Mouse (Mus musculus) stomach, embryonic 16.5 days (tissue): ENCODE measurements around the gene Ddx24. TPM values are rescaled to one million over a fixed set of nuclear protein-coding genes. Genes with fewer than 3 reads are reported as not detected.

Experiments
- ATAC-seq: fragments of 200-750 bp; cut with Nextera tagmentation; 2 replicates; pipeline ENCODE4 v1.8.0; 2017; ENCODE audit warnings: moderate number of reproducible peaks, moderate TSS enrichment; ENCODE audit not compliant: insufficient read depth, low FRiP score
- H3K27ac ChIP-seq: fragments of 300-500 bp; sonication (generic); 2 replicates; pipeline ENCODE4 v1.5.1; 2014; ENCODE audit warnings: low read length
- H3K27me3 ChIP-seq: fragments of 300-500 bp; sonication (generic); 2 replicates; pipeline ENCODE4 v1.6.1; 2014; ENCODE audit warnings: low read length, control low read depth, mixed read lengths; ENCODE audit not compliant: control insufficient read depth, insufficient read depth
- H3K36me3 ChIP-seq: fragments of 300-500 bp; sonication (generic); 2 replicates; pipeline ENCODE4 v1.6.1; 2014; ENCODE audit warnings: low read length; ENCODE audit not compliant: control insufficient read depth, insufficient read depth
- H3K4me1 ChIP-seq: fragments of 300-500 bp; sonication (generic); 2 replicates; pipeline ENCODE4 v1.6.1; 2014; ENCODE audit warnings: low read length, control low read depth, mixed read lengths; ENCODE audit not compliant: control insufficient read depth, insufficient read depth
- H3K4me2 ChIP-seq: fragments of 300-500 bp; sonication (generic); 2 replicates; pipeline ENCODE4 v1.6.1; 2014; ENCODE audit warnings: low read depth, low read length, mixed read lengths
- H3K4me3 ChIP-seq: fragments of 300-500 bp; sonication (generic); replicated peaks from 2 replicates; pipeline ENCODE4 v1.5.1; 2014; ENCODE audit warnings: mild to moderate bottlenecking, low read length
- H3K9ac ChIP-seq: fragments of 300-500 bp; sonication (generic); 2 replicates; pipeline ENCODE4 v1.6.1; 2014; ENCODE audit warnings: low read length
- H3K9me3 ChIP-seq: fragments of 300-500 bp; sonication (generic); replicated peaks from 2 replicates; pipeline ENCODE4 v1.6.1; 2016; ENCODE audit warnings: low read length, control low read depth; ENCODE audit not compliant: control insufficient read depth
- WGBS: fragments of 180-500 bp; shearing (Covaris S2); extraction: QIAGEN DNeasy Blood & Tissue Kit; methylation state at CpG from one replicate; pipeline ENCODE4 v1.1.7; 2014; 5-methylcytosine and 5-hydroxymethylcytosine counted together
- polyA plus RNA-seq: library from polyadenylated mRNA; unstranded; fragments of >200 nt; fragmentation: Nextera tagmentation; extraction: Ambion mirVana; gene quantifications from 2 replicates; pipeline ENCODE4 v1.2.1, GENCODE M21; 2015

Ddx24 gene
- polyA plus RNA-seq, 1 experiment from 2014 or later: 85.7 TPM

- Histone ChIP-seq H3K27me3 (no peaks in the 10 kb centered on the region), H3K4me2 (peak overlapping the region; percentile 41), H3K9me3 (no peaks in the 10 kb centered on the region), H3K36me3 (no peaks in the 10 kb centered on the region), H3K9ac (no peak overlapping the region), H3K4me3 (peak overlapping the region; percentile 35; the same call in 1 of the 2 replicates), H3K27ac (peak overlapping the region; percentile 91), H3K4me1 (no peaks in the 10 kb centered on the region)
- ATAC-seq: no peak
Observed at GRCm38 (mm10) chr12:103434861-103435260, 9.2 kb upstream of the Ddx24 start.

- H3K36me3 ChIP-seq: no peaks in the 10 kb centered on the region
- 41% methylated on average over 8 of the region's 8 CpGs for WGBS
- ATAC-seq: peak; percentile 95
- H3K4me1 ChIP-seq: no peaks in the 10 kb centered on the region
- H3K27ac ChIP-seq: peak within 1 kb of the TSS; percentile 91
- H3K9ac ChIP-seq: no peak within 1 kb of the TSS
- no peaks in the 10 kb centered on the region for H3K9me3 ChIP-seq
- no peaks in the 10 kb centered on the region for H3K27me3 ChIP-seq
- peak within 1 kb of the TSS; percentile 41 for H3K4me2 ChIP-seq
- peak within 1 kb of the TSS; percentile 35 for H3K4me3 ChIP-seq
Observed at GRCm38 (mm10) chr12:103433986-103434731, 8.5 kb upstream of the Ddx24 start, which contains the start of gene Ifi27. TSS of gene Ifi27 (plus strand) at chr12:103434211.

- no peak overlapping the region for H3K9ac ChIP-seq
- no peaks in the 10 kb centered on the region for H3K4me1 ChIP-seq
- H3K9me3 ChIP-seq: no peaks in the 10 kb centered on the region
- no peak overlapping the region for H3K4me3 ChIP-seq
- no peaks in the 10 kb centered on the region for H3K36me3 ChIP-seq
- H3K27me3 ChIP-seq: no peaks in the 10 kb centered on the region
- H3K27ac ChIP-seq: peak overlapping the region; percentile 73
- no peak for ATAC-seq
- 66% methylated on average over 2 of the region's 2 CpGs for WGBS
- no peak overlapping the region for H3K4me2 ChIP-seq
Observed at GRCm38 (mm10) chr12:103433430-103433829, 7.8 kb upstream of the Ddx24 start.

- H3K36me3 ChIP-seq: peaks cover 4% of the 10 kb centered on the region; the same call in 1 of the 2 replicates
- H3K4me3 ChIP-seq: no peak overlapping the region
- ATAC-seq: no peak
- H3K27me3 ChIP-seq: no peaks in the 10 kb centered on the region
- H3K9ac ChIP-seq: no peak overlapping the region
- peaks cover 20% of the 10 kb centered on the region for H3K4me1 ChIP-seq
- no peak overlapping the region for H3K27ac ChIP-seq
- no peaks in the 10 kb centered on the region for H3K9me3 ChIP-seq
- H3K4me2 ChIP-seq: no peak overlapping the region
- 89% methylated on average over 7 of the region's 7 CpGs for WGBS
Observed at GRCm38 (mm10) chr12:103426710-103427109, 1.1 kb upstream of the Ddx24 start.

- no peak for ATAC-seq
- no peaks in the 10 kb centered on the region for H3K27me3 ChIP-seq
- H3K27ac ChIP-seq: no peak overlapping the region; the same call in 1 of the 2 replicates
- H3K4me1 ChIP-seq: peaks cover 26% of the 10 kb centered on the region
- no peaks in the 10 kb centered on the region for H3K9me3 ChIP-seq
- H3K4me2 ChIP-seq: peak overlapping the region; percentile 79
- H3K36me3 ChIP-seq: peaks cover 4% of the 10 kb centered on the region; the same call in 1 of the 2 replicates
- WGBS: 7% methylated on average over 33 of the region's 33 CpGs
- H3K9ac ChIP-seq: peak overlapping the region; percentile 78
- peak overlapping the region; percentile 64 for H3K4me3 ChIP-seq
Observed at GRCm38 (mm10) chr12:103425016-103425728, 458 bp downstream of the Ddx24 start.

- ATAC-seq: no peak
- H3K36me3 ChIP-seq: peaks cover 27% of the 10 kb centered on the region
Observed at GRCm38 (mm10) chr12:103408144-103408543, 17.5 kb downstream of the Ddx24 start.

GRCm38 (mm10) chr12:103407720-103408119 lies 17.9 kb downstream of the Ddx24 start, which contains the start of gene 9330161L09Rik:
TSS of gene 9330161L09Rik (minus strand) at chr12:103407820.
- Histone ChIP-seq H3K4me3 (no peak within 1 kb of the TSS), H3K4me1 (no peaks in the 10 kb centered on the region), H3K9me3 (no peaks in the 10 kb centered on the region), H3K36me3 (peaks cover 25% of the 10 kb centered on the region), H3K27ac (no peak within 1 kb of the TSS), H3K27me3 (no peaks in the 10 kb centered on the region), H3K4me2 (no peak within 1 kb of the TSS), H3K9ac (no peak within 1 kb of the TSS)
- ATAC-seq: no peak
- 90% methylated on average over 4 of the region's 4 CpGs for WGBS

More at GRCm38 (mm10) chr12:103408144-103408543, 17.5 kb downstream of the Ddx24 start:
- no peak overlapping the region for H3K4me2 ChIP-seq
- H3K27me3 ChIP-seq: no peaks in the 10 kb centered on the region
- H3K27ac ChIP-seq: no peak overlapping the region
- no peak overlapping the region for H3K4me3 ChIP-seq
- H3K9me3 ChIP-seq: no peaks in the 10 kb centered on the region
- WGBS: 92% methylated on average over 10 of the region's 10 CpGs
- H3K9ac ChIP-seq: no peak overlapping the region
- H3K4me1 ChIP-seq: no peaks in the 10 kb centered on the region

GRCm38 (mm10) chr12:103404131-103404530 lies 21.5 kb downstream of the Ddx24 start:
- H3K4me1 ChIP-seq: no peaks in the 10 kb centered on the region
- no peak overlapping the region for H3K9ac ChIP-seq
- no peaks in the 10 kb centered on the region for H3K27me3 ChIP-seq
- ATAC-seq: no peak
- H3K36me3 ChIP-seq: peaks cover 14% of the 10 kb centered on the region; the same call in 1 of the 2 replicates
- H3K9me3 ChIP-seq: no peaks in the 10 kb centered on the region
- no peak overlapping the region for H3K4me2 ChIP-seq
- no peak overlapping the region for H3K27ac ChIP-seq
- 83% methylated on average over 18 of the region's 18 CpGs for WGBS
- H3K4me3 ChIP-seq: no peak overlapping the region

- H3K4me2 ChIP-seq: no peak overlapping the region
- no peaks in the 10 kb centered on the region for H3K27me3 ChIP-seq
- WGBS: 69% methylated on average over 7 of the region's 7 CpGs
- H3K4me3 ChIP-seq: no peak overlapping the region
- no peak overlapping the region for H3K9ac ChIP-seq
- H3K36me3 ChIP-seq: no peaks in the 10 kb centered on the region
- no peak for ATAC-seq
- no peaks in the 10 kb centered on the region for H3K4me1 ChIP-seq
- H3K9me3 ChIP-seq: no peaks in the 10 kb centered on the region
- H3K27ac ChIP-seq: no peak overlapping the region
Observed at GRCm38 (mm10) chr12:103396751-103397150, 28.9 kb downstream of the Ddx24 start.
